Mouse (Mus musculus) heart, embryonic 16.5 days (tissue): ENCODE measurements around the gene Cabp4. TPM values are rescaled to one million over a fixed set of nuclear protein-coding genes. Genes with fewer than 3 reads are reported as not detected.

Experiments
- ATAC-seq: fragments of 200-750 bp; cut with Nextera tagmentation; replicated peaks from 2 replicates; pipeline ENCODE4 v1.8.0; 2017; ENCODE audit warnings: moderate number of reproducible peaks; ENCODE audit not compliant: insufficient read depth, low FRiP score; ENCODE audit errors: extremely low read depth
- H3K27ac ChIP-seq: fragments of 300-500 bp; sonication (generic); 2 replicates; pipeline ENCODE4 v1.5.1; 2014; ENCODE audit warnings: mild to moderate bottlenecking, low read length, control low read depth, moderate library complexity
- H3K27me3 ChIP-seq: fragments of 300-500 bp; sonication (generic); 2 replicates; pipeline ENCODE4 v1.6.1; 2014; ENCODE audit warnings: low read length, mixed read lengths; ENCODE audit not compliant: control insufficient read depth, insufficient read depth
- H3K36me3 ChIP-seq: fragments of 300-500 bp; sonication (generic); 2 replicates; pipeline ENCODE4 v1.6.1; 2014; ENCODE audit not compliant: control insufficient read depth, insufficient read depth
- H3K4me1 ChIP-seq: fragments of 300-500 bp; sonication (generic); 2 replicates; pipeline ENCODE4 v1.6.1; 2014; ENCODE audit warnings: low read length, mixed read lengths; ENCODE audit not compliant: control insufficient read depth, insufficient read depth
- H3K4me2 ChIP-seq: fragments of 300-500 bp; sonication (generic); 2 replicates; pipeline ENCODE4 v1.6.1; 2014; ENCODE audit warnings: low read depth, mild to moderate bottlenecking, control low read depth, low read length
- H3K4me3 ChIP-seq: fragments of 300-500 bp; sonication (generic); 2 replicates; pipeline ENCODE4 v1.5.1; 2014; ENCODE audit warnings: mild to moderate bottlenecking, control low read depth, low read length
- H3K9ac ChIP-seq: fragments of 300-500 bp; sonication (generic); 2 replicates; pipeline ENCODE4 v1.6.1; 2014; ENCODE audit warnings: low read length, control low read depth
- H3K9me3 ChIP-seq: fragments of 300-500 bp; sonication (generic); replicated peaks from 2 replicates; pipeline ENCODE4 v1.6.1; 2016; ENCODE audit warnings: low read length; ENCODE audit not compliant: control insufficient read depth
- WGBS: fragments of 180-500 bp; shearing (Covaris S2); extraction: QIAGEN DNeasy Blood & Tissue Kit; methylation state at CpG from one replicate; pipeline ENCODE4 v1.1.7; 2014; 5-methylcytosine and 5-hydroxymethylcytosine counted together
- polyA plus RNA-seq: library from polyadenylated mRNA; unstranded; fragments of >200 nt; fragmentation: Nextera tagmentation; extraction: Ambion mirVana; gene quantifications from 2 replicates; pipeline ENCODE4 v1.2.1, GENCODE M21; 2015

The Cabp4 gene
- polyA plus RNA-seq, 1 experiment from 2014 or later, result not detected

DNA sequence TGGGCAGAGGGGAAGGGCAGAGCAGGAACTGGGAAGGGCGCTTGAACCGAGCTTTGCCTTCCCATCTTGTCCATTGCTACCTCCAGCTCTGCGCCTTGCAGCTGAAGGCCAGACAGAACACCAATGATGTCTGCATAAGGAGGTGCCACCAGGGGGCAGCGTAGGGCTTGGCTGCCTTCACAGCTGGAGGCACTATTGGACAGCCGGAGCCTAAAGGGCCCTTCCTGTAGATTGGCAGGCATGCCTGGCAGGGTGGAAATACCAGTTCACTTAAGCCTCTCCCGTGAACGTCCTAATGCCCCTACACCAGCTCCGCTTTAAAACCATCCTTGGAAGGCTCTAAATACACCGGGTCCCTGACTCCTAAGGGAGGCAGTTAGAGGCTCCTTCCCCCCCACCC, 44.8 kb downstream of the Cabp4 start:
- Histone ChIP-seq H3K9me3 (no peaks in the 10 kb centered on the region), H3K4me2 (peak overlapping the region; percentile 92), H3K27me3 (peaks cover 20% of the 10 kb centered on the region; the same call in 1 of the 2 replicates), H3K36me3 (peaks cover 2% of the 10 kb centered on the region; the same call in 1 of the 2 replicates), H3K4me1 (peaks cover 32% of the 10 kb centered on the region), H3K4me3 (peak overlapping the region; percentile 71), H3K27ac (peak overlapping the region; percentile 49), H3K9ac (peak overlapping the region; percentile 78)
- peak; percentile 12; the same call in 1 of the 2 replicates for ATAC-seq
- 10% methylated on average over 9 of the region's 9 CpGs for WGBS

DNA sequence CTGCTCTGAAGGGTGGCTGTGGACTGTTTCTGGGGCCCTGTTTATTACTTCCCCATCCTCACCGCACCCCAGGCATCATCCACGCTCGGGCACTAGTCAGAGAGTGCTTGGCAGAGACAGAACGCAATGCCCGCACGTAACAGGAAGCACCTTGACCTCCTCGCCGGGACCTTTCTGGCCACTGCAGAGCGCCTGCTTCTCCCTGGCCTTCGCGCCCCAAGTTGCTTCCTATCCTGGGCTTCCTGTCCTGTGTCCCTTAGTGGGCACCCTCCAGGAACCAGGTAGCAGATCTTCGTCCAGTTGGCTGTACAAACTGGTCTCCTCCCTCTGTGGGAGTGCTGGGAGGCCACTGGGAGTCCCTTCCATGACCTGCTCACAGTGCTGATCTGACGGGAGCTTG, 45.4 kb downstream of the Cabp4 start:
- H3K4me2 ChIP-seq, result no peak overlapping the region
- peaks cover 20% of the 10 kb centered on the region; the same call in 1 of the 2 replicates for H3K27me3 ChIP-seq
- no peak for ATAC-seq
- H3K27ac ChIP-seq, result no peak overlapping the region; the same call in 1 of the 2 replicates
- H3K9me3 ChIP-seq, result no peaks in the 10 kb centered on the region
- no peak overlapping the region; the same call in 1 of the 2 replicates for H3K4me3 ChIP-seq
- no peak overlapping the region for H3K9ac ChIP-seq
- peaks cover 32% of the 10 kb centered on the region for H3K4me1 ChIP-seq
- WGBS, result 89% methylated on average over 13 of the region's 13 CpGs
- H3K36me3 ChIP-seq, result peaks cover 2% of the 10 kb centered on the region; the same call in 1 of the 2 replicates

DNA sequence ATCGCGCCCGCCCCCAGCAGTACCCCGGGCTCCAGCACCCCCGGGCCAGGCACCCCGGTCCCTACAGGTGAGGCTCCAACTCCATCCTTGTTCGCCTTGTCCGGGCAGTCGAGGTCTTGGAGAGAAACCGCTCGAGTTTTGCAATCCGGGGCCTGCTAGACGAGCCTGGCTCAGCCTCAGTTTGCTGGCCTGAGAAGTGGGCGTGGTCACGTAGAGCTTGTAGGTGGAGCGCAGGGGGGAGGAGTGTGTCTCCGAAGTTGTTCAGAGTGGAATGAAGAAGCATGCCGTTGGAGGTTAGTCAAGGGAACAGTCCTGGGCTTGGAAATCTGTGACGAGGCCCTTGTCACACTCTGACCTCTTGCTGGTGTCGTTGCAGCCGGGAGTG, 46.4 kb downstream of the Cabp4 start:
- H3K4me1 ChIP-seq, result peaks cover 32% of the 10 kb centered on the region
- H3K9me3 ChIP-seq, result no peaks in the 10 kb centered on the region
- peak overlapping the region; percentile 68 for H3K4me2 ChIP-seq
- no peaks in the 10 kb centered on the region for H3K36me3 ChIP-seq
- ATAC-seq, result peak; percentile 21
- peak overlapping the region; percentile 77 for H3K27ac ChIP-seq
- peak overlapping the region; percentile 71 for H3K9ac ChIP-seq
- WGBS, result under 1% methylated on average over 21 of the region's 21 CpGs
- peaks cover 18% of the 10 kb centered on the region; the same call in 1 of the 2 replicates for H3K27me3 ChIP-seq
- H3K4me3 ChIP-seq, result peak overlapping the region; percentile 70

DNA sequence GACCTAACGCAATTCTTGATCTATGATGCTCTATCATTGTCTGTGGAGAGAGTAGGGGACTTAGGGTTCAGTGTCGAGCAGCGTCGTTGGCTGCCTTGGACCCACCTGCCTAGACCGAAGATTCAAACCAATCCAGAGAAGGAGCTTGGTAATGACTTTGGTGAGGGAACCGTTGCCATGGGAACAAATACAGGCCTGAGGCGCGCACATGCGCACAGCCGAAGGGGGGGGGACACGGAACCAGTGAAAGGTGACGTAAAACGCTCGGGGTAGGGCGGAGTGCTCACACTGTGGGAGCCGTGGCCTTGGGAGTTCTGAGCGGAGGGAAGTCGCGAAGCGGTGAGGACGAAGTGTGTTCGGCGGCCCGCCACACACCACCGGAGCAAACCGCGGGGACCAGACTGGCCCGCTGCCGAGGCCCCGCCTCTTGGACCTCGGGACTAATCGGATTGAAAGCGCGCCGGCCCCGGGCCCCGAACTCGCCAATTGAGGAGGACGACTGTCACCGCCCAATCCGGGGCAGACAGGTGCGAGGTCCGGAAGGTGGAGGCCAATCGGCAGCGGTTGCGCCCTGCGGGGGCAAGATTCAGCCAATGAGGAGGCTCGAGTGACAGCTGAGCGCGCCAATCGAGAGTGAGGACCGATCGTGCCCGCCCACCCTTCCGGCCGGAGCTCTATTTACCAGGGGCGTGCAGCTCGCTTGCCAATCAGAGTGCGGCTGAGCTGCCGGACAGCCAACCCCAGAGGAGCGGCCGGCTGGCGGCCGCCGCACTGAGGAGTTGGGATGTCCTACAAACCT, 47.0 kb downstream of the Cabp4 start, which contains the start of gene Cdk2ap2:
Gene Cdk2ap2, plus strand, starts transcription at position 541 of the 799 bp plus-strand sequence.
- peaks cover 32% of the 10 kb centered on the region for H3K4me1 ChIP-seq
- under 1% methylated on average over 65 of the region's 65 CpGs for WGBS
- H3K27ac ChIP-seq, result peak within 1 kb of the TSS; percentile 86
- peaks cover 12% of the 10 kb centered on the region; the same call in 1 of the 2 replicates for H3K27me3 ChIP-seq
- ATAC-seq, result peak; percentile 90
- peak within 1 kb of the TSS; percentile 68 for H3K4me2 ChIP-seq
- H3K9me3 ChIP-seq, result no peaks in the 10 kb centered on the region
- peak within 1 kb of the TSS; percentile 76 for H3K9ac ChIP-seq
- H3K36me3 ChIP-seq, result no peaks in the 10 kb centered on the region
- peak within 1 kb of the TSS; percentile 70 for H3K4me3 ChIP-seq

DNA sequence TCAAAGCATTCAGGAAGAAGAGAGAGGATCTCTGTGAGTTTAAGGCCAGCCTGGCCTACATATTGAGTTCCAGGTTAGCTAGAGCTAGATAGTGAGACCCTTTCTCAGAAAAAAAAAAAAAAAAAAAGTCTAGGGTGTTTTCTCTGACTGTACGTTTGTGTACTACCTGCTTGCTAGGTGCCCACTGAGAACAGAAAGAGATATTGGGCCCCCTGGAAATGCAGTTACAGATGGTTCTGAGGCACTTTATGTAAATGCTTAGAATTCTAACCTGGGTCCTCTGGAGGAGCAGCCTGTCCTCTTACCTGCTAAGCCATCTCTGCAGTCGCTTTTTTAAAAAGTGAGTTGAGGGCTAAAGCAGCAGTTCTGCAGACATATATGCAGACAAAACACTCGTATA, 48.0 kb downstream of the Cabp4 start:
- no peaks in the 10 kb centered on the region for H3K36me3 ChIP-seq
- no peak for ATAC-seq
- H3K27me3 ChIP-seq, result peaks cover 5% of the 10 kb centered on the region; the same call in 1 of the 2 replicates
- 66% methylated on average over 3 of the region's 3 CpGs for WGBS
- H3K4me3 ChIP-seq, result no peak overlapping the region
- no peak overlapping the region for H3K27ac ChIP-seq
- H3K4me2 ChIP-seq, result no peak overlapping the region
- H3K9me3 ChIP-seq, result no peaks in the 10 kb centered on the region
- H3K9ac ChIP-seq, result no peak overlapping the region
- H3K4me1 ChIP-seq, result peaks cover 28% of the 10 kb centered on the region

DNA sequence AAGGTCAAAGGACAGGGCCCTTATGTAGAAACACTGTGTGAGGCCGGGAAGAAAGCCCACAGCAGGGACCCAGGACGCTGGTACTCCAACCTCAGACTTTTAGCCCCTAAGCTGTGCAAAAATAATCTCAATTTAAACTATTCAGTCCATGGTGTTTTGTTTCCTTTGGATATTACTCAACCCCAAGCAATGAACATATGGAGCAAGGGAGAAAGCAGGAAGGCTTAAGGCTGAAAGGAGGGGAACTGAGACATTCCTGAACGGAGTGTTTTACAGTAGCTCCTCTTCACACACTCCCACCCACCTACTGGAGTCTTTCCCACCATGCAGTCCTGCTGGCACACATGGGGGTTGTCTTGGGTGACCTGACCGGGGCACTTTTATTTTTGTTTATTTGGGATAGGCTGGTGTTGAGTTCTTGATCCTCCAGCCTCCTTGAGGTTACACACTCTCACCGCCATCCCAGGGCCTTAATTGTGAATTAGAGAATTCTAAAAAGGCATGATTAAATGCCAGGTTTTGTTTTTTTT, 49.0 kb downstream of the Cabp4 start:
- no peaks in the 10 kb centered on the region for H3K9me3 ChIP-seq
- no peak overlapping the region for H3K27ac ChIP-seq
- H3K36me3 ChIP-seq, result no peaks in the 10 kb centered on the region
- no peaks in the 10 kb centered on the region for H3K27me3 ChIP-seq
- H3K4me1 ChIP-seq, result peaks cover 22% of the 10 kb centered on the region
- no peak overlapping the region for H3K4me2 ChIP-seq
- no peak for ATAC-seq
- 70% methylated on average over 5 of the region's 5 CpGs for WGBS
- no peak overlapping the region for H3K9ac ChIP-seq
- H3K4me3 ChIP-seq, result no peak overlapping the region

DNA sequence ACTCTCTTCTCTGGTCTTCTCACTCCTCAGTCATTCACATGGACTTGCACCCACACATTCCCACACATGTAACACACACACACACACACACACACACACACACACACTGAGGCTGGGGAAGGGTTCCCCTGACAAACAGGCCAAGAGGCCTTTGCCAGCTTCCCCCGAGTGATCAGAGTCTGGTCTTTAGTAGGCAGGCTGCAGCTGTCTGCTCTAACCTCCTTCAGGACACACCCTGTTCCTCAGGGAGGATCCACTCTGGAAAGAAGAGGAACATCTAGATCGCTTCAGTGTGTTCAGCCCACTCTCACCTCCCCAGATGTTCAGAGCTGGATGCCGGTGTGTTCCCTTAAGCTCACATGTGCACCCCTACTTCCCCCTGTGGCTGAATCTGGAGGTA, 49.5 kb downstream of the Cabp4 start:
- Histone ChIP-seq H3K4me3 (no peak overlapping the region), H3K36me3 (no peaks in the 10 kb centered on the region), H3K9me3 (no peaks in the 10 kb centered on the region), H3K27ac (no peak overlapping the region), H3K9ac (no peak overlapping the region), H3K4me1 (peaks cover 17% of the 10 kb centered on the region), H3K27me3 (peaks cover 3% of the 10 kb centered on the region; the same call in 1 of the 2 replicates), H3K4me2 (no peak overlapping the region)
- WGBS, result 73% methylated on average over 3 of the region's 3 CpGs
- ATAC-seq, result no peak

DNA sequence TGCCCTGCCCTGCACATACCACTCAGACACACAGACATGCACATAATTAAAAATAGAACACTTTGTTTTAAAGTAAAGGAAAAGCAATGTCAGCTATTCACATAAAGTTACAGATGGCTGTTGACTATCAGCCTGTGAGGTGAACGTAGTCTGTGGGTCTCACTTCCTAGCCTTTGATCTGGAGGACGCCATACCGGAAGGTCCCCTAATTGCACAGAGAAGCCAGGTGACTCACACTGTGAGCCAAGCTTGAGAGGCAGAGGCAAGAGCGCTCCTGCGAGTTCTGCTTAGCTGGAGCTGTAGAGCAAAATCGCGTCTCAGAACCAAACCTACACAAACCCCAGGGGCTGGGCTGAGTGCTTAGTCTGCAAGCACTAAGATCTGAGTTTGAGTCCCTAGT, 50.1 kb downstream of the Cabp4 start:
- H3K4me3 ChIP-seq, result no peak overlapping the region
- peaks cover 3% of the 10 kb centered on the region; the same call in 1 of the 2 replicates for H3K27me3 ChIP-seq
- no peaks in the 10 kb centered on the region for H3K9me3 ChIP-seq
- no peaks in the 10 kb centered on the region for H3K36me3 ChIP-seq
- WGBS, result 50% methylated on average over 7 of the region's 7 CpGs
- no peak overlapping the region for H3K27ac ChIP-seq
- H3K4me2 ChIP-seq, result no peak overlapping the region
- peaks cover 13% of the 10 kb centered on the region for H3K4me1 ChIP-seq
- no peak overlapping the region for H3K9ac ChIP-seq
- ATAC-seq, result no peak

DNA sequence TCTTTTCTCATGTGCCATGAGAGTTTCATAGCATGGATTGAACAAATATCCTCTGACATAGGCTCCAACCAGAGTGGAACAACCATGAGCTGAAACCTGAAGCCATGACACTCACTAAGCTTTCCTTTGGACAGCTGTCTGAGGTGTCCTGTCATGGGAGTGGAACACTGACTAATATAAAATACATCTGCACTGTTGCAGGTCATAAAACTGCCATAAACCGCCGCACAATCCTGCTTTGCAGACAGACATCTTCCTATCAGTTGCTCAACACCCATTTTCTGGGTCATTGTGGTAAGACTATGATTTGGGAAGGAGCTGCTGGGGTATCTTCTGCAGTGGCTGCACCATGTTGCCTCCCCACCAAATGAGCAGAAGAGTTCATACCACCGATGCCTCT, 51.1 kb downstream of the Cabp4 start:
- Histone ChIP-seq H3K27ac (no peak overlapping the region), H3K27me3 (peaks cover 3% of the 10 kb centered on the region; the same call in 1 of the 2 replicates), H3K4me3 (no peak overlapping the region), H3K4me2 (no peak overlapping the region), H3K9me3 (no peaks in the 10 kb centered on the region), H3K36me3 (no peaks in the 10 kb centered on the region), H3K4me1 (peaks cover 4% of the 10 kb centered on the region; the same call in 1 of the 2 replicates), H3K9ac (no peak overlapping the region)
- no peak for ATAC-seq
- WGBS, result 81% methylated on average over 3 of the region's 3 CpGs
